Mouse (Mus musculus): ENCODE measurements around the gene Tmed2.

DNA sequence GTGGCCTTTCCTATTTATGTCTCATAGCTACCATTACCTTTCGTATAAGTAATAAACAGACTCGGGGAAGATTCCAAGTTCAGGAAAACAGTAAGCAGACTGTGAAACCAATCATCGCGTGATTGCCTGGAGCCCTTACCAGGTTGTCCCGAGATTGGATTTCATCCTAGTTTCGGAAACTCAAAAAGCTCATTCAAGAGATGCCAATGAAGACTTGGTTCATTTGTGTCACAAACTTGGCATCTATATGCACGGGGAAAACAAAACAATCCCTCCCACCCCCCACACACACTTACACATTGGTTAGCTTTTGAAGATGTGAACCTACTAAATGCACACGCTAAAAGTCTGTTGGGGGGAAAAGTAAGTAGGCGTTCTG, 11.6 kb downstream of the Tmed2 start:
- TF ChIP-seq CTCF (IDR thresholded peaks at IDR 0.05; ENCODE audit: insufficient read depth, low read length) (no peak), POLR2A (IDR thresholded peaks at IDR 0.05; ENCODE audit: borderline replicate concordance, extremely low read depth, low read depth, low read length) (no peak)
